Mouse (Mus musculus): ENCODE measurements around the gene Racgap1.

Gene Racgap1

DNA sequence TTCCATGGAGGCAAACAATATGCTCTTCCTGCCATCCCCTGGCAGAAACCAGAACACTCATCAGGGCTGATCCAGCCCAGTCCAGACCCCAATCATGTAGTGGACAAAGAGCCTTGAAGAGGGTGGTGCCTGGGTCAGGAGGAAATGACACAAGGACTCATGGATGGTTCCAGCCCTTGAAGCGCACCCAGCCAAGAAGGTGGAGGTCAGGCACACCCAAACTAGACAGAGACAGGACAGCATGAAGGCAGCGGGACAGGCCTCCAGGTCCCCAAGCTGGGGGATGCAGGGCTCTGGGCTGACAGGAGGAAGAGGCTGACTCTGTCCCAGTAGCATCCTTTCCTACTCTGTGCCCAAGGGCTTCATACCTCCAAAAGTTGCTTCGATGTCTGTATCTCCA lies 64.9 kb downstream of the Racgap1 start:
- DNase-seq: no peak

- DNase-seq: no peak
These were observed 65.7 kb downstream of the Racgap1 start for GRCm38 (mm10) chr15:99585741-99586140.

GRCm38 (mm10) chr15:99584407-99585202 lies 66.9 kb downstream of the Racgap1 start:
- no peak for DNase-seq

- peak; percentile 47 for DNase-seq
These were observed 67.8 kb downstream of the Racgap1 start for GRCm38 (mm10) chr15:99583463-99584344.

GRCm38 (mm10) chr15:99578802-99579485 lies 72.5 kb downstream of the Racgap1 start, which contains the start of gene Aqp2:
Gene Aqp2, plus strand, starts transcription at chr15:99579055.
- peak; percentile 16 for DNase-seq

Measured in kidney, adult 9 months (tissue).